Mouse (Mus musculus): ENCODE data around the gene Rps6ka2.
"Not testable (repeated sequence)": the region's sequence is repeated elsewhere in the genome, so short reads cannot be mapped to it uniquely, and the experiment has no call there.

Rps6ka2 gene

DNA sequence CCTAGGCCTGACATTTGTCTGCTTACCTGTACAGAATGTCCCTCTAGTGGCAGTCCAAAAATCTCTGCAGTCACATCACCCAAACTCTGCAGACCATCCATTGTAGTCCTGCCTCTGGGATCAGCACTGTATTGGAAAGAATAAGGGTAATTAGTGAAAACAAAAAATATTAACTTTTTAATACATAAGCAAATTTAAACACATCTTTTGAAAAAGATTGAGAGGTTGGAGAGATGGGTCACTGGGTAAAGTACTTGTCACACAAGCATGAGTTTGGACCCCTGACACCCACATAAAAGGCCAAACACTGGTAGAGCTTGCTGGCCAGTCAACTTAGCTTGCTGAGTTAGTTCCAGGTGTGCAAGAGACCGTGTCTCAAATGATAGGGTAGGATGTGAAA lies 182.7 kb downstream of the Rps6ka2 start, which contains the start of gene Ttll2:
TSS of gene Ttll2 (minus strand) at position 101 of the 400 bp plus-strand sequence.
- DNase-seq (ENCODE audit: low read depth, low spot score), result not testable (repeated sequence)

Data from forelimb bud, embryonic 11.5 days (tissue).